Mouse (Mus musculus) stomach, embryonic 16.5 days (tissue): ENCODE measurements at regions not wholly inside any gene's neighbourhood (a gene's known extent, or its start where the extent isn't known, plus 50 kb on each side); places are given as distances from the start of the nearest gene placed in this dataset.

ENCODE experiments used
- ATAC-seq: fragments of 200-750 bp; cut with Nextera tagmentation; 2 replicates; pipeline ENCODE4 v1.8.0; 2017; ENCODE audit warnings: moderate number of reproducible peaks, moderate TSS enrichment; ENCODE audit not compliant: insufficient read depth, low FRiP score
- H3K27ac ChIP-seq: fragments of 300-500 bp; sonication (generic); 2 replicates; pipeline ENCODE4 v1.5.1; 2014; ENCODE audit warnings: low read length
- H3K27me3 ChIP-seq: fragments of 300-500 bp; sonication (generic); 2 replicates; pipeline ENCODE4 v1.6.1; 2014; ENCODE audit warnings: low read length, control low read depth, mixed read lengths; ENCODE audit not compliant: control insufficient read depth, insufficient read depth
- H3K36me3 ChIP-seq: fragments of 300-500 bp; sonication (generic); 2 replicates; pipeline ENCODE4 v1.6.1; 2014; ENCODE audit warnings: low read length; ENCODE audit not compliant: control insufficient read depth, insufficient read depth
- H3K4me1 ChIP-seq: fragments of 300-500 bp; sonication (generic); 2 replicates; pipeline ENCODE4 v1.6.1; 2014; ENCODE audit warnings: low read length, control low read depth, mixed read lengths; ENCODE audit not compliant: control insufficient read depth, insufficient read depth
- H3K4me2 ChIP-seq: fragments of 300-500 bp; sonication (generic); 2 replicates; pipeline ENCODE4 v1.6.1; 2014; ENCODE audit warnings: low read depth, low read length, mixed read lengths
- H3K4me3 ChIP-seq: fragments of 300-500 bp; sonication (generic); replicated peaks from 2 replicates; pipeline ENCODE4 v1.5.1; 2014; ENCODE audit warnings: mild to moderate bottlenecking, low read length
- H3K9ac ChIP-seq: fragments of 300-500 bp; sonication (generic); 2 replicates; pipeline ENCODE4 v1.6.1; 2014; ENCODE audit warnings: low read length
- H3K9me3 ChIP-seq: fragments of 300-500 bp; sonication (generic); replicated peaks from 2 replicates; pipeline ENCODE4 v1.6.1; 2016; ENCODE audit warnings: low read length, control low read depth; ENCODE audit not compliant: control insufficient read depth
- WGBS: fragments of 180-500 bp; shearing (Covaris S2); extraction: QIAGEN DNeasy Blood & Tissue Kit; methylation state at CpG from one replicate; pipeline ENCODE4 v1.1.7; 2014; 5-methylcytosine and 5-hydroxymethylcytosine counted together

DNA sequence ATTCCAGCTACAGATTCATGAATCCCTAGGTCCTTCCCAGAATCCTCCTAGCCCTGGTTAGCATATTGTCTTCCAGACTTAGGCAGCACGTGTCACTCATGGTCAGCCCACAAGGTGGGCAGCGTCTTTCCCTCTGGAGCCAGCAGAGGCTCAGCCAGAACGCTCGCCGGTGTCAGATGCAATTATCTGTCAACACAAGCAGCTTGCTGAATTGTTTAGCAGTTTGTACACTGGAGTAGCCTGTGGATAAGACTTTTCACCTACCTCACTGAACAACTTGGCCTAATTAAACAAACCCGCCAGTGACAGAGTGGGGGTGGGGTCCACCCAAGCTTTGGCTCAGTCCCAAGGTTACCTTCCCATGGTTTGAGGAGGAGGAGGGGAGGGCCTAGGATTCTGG lies 285.4 kb upstream of the Kcnab2 start:
- H3K9ac ChIP-seq: no peak overlapping the region
- H3K4me1 ChIP-seq: no peaks in the 10 kb centered on the region
- H3K36me3 ChIP-seq: no peaks in the 10 kb centered on the region
- H3K4me3 ChIP-seq: no peak overlapping the region
- no peaks in the 10 kb centered on the region for H3K27me3 ChIP-seq
- no peak overlapping the region for H3K4me2 ChIP-seq
- 0 out of 2 replicates have a peak, but pooled peaks cover 2% of the 10 kb centered on the region for H3K9me3 ChIP-seq
- WGBS: 48% methylated on average over 6 of the region's 6 CpGs
- ATAC-seq: no peak
- no peak overlapping the region for H3K27ac ChIP-seq

- WGBS: 84% methylated on average over 4 of the region's 4 CpGs
- H3K36me3 ChIP-seq: no peaks in the 10 kb centered on the region
- H3K9me3 ChIP-seq: 0 out of 2 replicates have a peak, but pooled peaks cover 2% of the 10 kb centered on the region
- no peak overlapping the region for H3K9ac ChIP-seq
- H3K4me2 ChIP-seq: no peak overlapping the region
- H3K4me1 ChIP-seq: no peaks in the 10 kb centered on the region
- no peak overlapping the region for H3K4me3 ChIP-seq
- no peaks in the 10 kb centered on the region for H3K27me3 ChIP-seq
- no peak for ATAC-seq
- H3K27ac ChIP-seq: no peak overlapping the region
Observed at GRCm38 (mm10) chr4:152762576-152762975, 284.9 kb upstream of the Kcnab2 start.

DNA sequence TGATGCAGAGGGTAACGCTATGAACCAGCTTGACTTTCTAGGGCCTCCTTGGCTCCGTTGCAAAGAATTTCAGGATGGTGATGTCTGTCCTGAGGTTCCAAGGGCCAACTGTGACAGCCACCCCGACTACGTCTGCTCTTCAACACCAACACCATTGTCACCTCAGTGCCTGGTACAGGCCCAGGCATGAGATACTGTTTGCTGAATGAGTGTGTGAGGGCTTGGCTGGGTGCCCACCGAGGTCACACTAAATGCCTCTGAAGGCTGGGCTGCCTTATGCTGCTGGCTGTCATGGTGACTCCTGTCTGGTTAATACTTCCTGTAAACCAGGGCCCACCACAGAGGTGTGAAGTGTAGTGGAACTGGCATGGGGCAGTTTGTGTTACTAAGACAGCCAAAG lies 279.5 kb upstream of the Kcnab2 start:
- ATAC-seq: peak; percentile 47; the same call in 1 of the 2 replicates
- Histone ChIP-seq H3K9me3 (no peaks in the 10 kb centered on the region), H3K4me3 (no peak overlapping the region), H3K4me1 (no peaks in the 10 kb centered on the region), H3K36me3 (no peaks in the 10 kb centered on the region), H3K27me3 (no peaks in the 10 kb centered on the region), H3K9ac (no peak overlapping the region), H3K4me2 (no peak overlapping the region), H3K27ac (no peak overlapping the region)
- 80% methylated on average over 5 of the region's 5 CpGs for WGBS

DNA sequence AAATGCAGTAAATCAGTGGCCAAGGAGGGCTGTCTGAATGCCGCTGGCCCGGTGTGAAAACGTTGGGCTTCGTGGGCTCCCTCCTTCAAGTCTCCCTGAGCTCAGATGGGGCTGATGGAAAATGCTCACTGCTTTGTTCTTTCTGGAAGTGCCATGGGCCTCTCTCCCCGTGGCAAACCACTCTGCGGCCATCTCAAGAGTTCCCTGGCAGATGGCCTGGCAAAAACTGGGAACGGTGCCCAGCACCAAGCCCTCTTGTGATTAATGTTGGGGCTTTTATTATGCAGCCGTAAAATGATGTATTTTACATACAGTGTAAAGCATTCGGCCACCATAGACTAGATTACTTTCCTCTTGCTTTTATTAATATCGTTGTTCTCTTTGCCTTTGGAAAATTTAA lies 278.9 kb upstream of the Kcnab2 start:
- 69% methylated on average over 10 of the region's 10 CpGs for WGBS
- ATAC-seq: no peak
- Histone ChIP-seq H3K4me2 (no peak overlapping the region), H3K9ac (no peak overlapping the region), H3K9me3 (no peaks in the 10 kb centered on the region), H3K36me3 (no peaks in the 10 kb centered on the region), H3K27ac (no peak overlapping the region), H3K4me1 (no peaks in the 10 kb centered on the region), H3K27me3 (no peaks in the 10 kb centered on the region), H3K4me3 (no peak overlapping the region)

DNA sequence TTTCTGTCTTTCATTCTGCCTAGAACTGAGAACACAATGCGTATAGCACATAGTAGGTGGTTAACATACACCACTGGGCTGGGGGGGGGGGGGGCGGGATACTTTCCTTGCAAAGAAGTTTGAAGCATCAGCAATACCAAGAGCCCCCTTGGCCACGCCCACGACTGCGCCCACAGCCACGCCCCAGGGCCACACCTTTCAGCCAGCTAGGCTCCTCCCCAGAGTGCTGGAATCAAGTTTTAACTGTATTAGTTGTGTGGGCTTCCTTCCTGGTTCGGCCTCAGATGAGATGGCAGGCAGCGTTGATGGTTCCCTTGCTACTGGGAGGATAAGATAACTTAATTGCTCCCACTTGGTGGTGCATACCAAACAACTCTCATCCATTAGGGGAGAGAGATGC lies 278.1 kb upstream of the Kcnab2 start:
- Histone ChIP-seq H3K9ac (no peak overlapping the region), H3K9me3 (no peaks in the 10 kb centered on the region), H3K4me2 (no peak overlapping the region), H3K36me3 (no peaks in the 10 kb centered on the region), H3K4me3 (no peak overlapping the region), H3K4me1 (no peaks in the 10 kb centered on the region), H3K27ac (no peak overlapping the region), H3K27me3 (no peaks in the 10 kb centered on the region)
- no peak for ATAC-seq
- WGBS: 91% methylated on average over 8 of the region's 8 CpGs

DNA sequence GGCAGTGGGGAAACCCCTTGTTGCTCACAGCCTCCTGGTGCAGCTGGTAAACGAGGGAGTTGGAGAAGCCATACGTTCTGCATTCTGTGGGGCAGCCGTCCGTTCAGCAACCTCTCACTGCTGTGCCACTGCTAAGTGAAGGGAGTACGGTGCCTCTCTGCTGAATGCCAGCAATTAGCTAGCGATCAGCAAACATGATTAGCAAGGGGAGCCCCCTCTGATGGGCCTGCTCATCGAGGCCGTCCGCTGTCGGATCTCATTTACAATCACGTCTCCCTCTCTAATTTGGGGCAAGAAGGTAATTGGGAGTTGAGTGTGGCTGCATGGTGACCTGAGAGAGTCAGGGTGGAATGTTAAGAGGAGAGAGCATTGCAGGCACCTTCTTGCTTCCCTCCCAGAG lies 266.7 kb upstream of the Kcnab2 start:
- H3K4me1 ChIP-seq: no peaks in the 10 kb centered on the region
- no peak for ATAC-seq
- no peak overlapping the region for H3K4me3 ChIP-seq
- no peak overlapping the region for H3K27ac ChIP-seq
- no peak overlapping the region for H3K9ac ChIP-seq
- no peaks in the 10 kb centered on the region for H3K9me3 ChIP-seq
- 53% methylated on average over 11 of the region's 11 CpGs for WGBS
- H3K27me3 ChIP-seq: no peaks in the 10 kb centered on the region
- no peaks in the 10 kb centered on the region for H3K36me3 ChIP-seq
- no peak overlapping the region for H3K4me2 ChIP-seq

DNA sequence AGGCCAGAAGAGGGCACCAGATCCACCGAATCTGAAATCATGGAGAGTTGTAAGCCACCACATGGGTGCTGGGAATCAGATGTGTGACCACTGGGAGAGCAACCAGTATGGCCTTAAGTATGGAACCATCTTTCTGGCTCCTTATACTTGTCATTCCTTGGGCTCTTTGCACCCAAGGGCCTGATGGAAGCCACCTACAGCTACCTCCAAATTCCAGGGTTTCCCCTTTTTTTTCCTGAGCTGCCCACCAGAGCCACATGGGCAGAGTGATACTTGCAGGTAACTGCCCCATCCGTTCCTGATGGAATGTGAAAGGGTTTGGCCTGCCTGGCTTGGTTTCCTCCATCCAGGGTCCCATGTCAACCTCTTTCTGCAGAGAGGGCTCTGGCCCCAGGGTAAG lies 255.3 kb upstream of the Kcnab2 start:
- Histone ChIP-seq H3K9ac (no peak overlapping the region), H3K9me3 (no peaks in the 10 kb centered on the region), H3K4me3 (no peak overlapping the region), H3K4me2 (no peak overlapping the region), H3K27me3 (peaks cover 3% of the 10 kb centered on the region; the same call in 1 of the 2 replicates), H3K36me3 (no peaks in the 10 kb centered on the region), H3K27ac (no peak overlapping the region), H3K4me1 (no peaks in the 10 kb centered on the region)
- WGBS: 84% methylated on average over 2 of the region's 2 CpGs
- ATAC-seq: no peak

DNA sequence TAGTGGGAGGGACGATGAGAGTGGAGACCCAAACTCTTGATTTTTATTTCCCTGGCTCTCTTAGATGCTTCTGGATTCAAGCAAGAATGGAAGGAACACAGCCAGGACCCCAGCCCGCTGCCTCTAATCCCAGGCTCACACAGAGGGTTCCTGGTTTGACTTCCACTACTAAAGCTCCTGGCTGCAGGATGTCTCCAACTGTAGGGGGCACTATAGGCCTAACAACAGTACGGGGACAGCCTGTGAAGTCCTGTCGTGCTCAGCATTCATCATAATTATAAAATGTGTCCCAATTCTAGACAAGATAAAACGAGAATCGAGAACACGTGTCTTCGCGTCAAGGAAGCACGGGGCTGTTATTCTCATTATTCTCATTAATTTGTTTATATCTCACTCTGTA lies 254.3 kb upstream of the Kcnab2 start:
- H3K27me3 ChIP-seq: peaks cover 3% of the 10 kb centered on the region; the same call in 1 of the 2 replicates
- H3K4me2 ChIP-seq: no peak overlapping the region
- 69% methylated on average over 10 of the region's 10 CpGs for WGBS
- H3K36me3 ChIP-seq: no peaks in the 10 kb centered on the region
- H3K4me1 ChIP-seq: no peaks in the 10 kb centered on the region
- no peak overlapping the region for H3K4me3 ChIP-seq
- H3K9me3 ChIP-seq: no peaks in the 10 kb centered on the region
- no peak overlapping the region for H3K9ac ChIP-seq
- no peak for ATAC-seq
- no peak overlapping the region for H3K27ac ChIP-seq

DNA sequence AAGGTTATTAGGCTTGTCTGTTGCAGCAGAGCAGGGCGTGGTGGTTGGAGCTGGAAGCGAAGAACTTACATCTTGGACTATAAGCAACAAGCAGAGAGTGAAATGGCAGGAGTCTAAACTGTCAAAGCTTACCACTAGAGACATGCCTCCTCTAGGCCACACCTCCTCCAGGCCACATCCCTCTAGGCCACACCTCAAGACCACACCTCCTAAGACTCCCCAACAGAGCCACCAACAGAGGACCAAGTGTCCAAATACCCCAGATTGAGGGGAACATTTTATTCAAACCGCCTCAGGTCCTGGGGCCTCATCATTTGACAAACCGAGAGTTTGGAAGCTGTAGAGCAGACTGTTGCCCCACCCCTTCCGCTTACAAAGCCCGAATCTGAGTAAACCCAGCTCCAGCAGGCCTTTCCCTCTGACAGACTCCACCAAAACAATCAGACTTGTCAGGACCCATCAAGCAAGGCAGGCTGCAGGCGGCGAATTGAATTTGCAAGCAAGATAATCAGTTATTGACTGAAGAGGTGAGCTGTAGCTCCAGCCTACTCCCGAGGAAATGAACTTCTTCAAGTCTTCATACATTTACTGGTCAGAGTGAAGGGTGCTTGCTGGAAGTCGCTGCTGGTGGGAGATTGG lies 253.5 kb upstream of the Kcnab2 start:
- no peak overlapping the region for H3K4me2 ChIP-seq
- H3K4me1 ChIP-seq: no peaks in the 10 kb centered on the region
- no peaks in the 10 kb centered on the region for H3K9me3 ChIP-seq
- H3K27ac ChIP-seq: peak overlapping the region; percentile 26; the same call in 1 of the 2 replicates
- H3K9ac ChIP-seq: no peak overlapping the region
- peaks cover 3% of the 10 kb centered on the region; the same call in 1 of the 2 replicates for H3K27me3 ChIP-seq
- H3K4me3 ChIP-seq: no peak overlapping the region
- ATAC-seq: 0 out of 2 replicates have a peak, but pooled peaks have one; percentile 29
- 50% methylated on average over 10 of the region's 10 CpGs for WGBS
- H3K36me3 ChIP-seq: no peaks in the 10 kb centered on the region
